Mouse (Mus musculus): ENCODE measurements around the gene Mtrf1l. TPM values are rescaled to one million over a fixed set of nuclear protein-coding genes. Genes with fewer than 3 reads are reported as not detected.
A peak's percentile ranks its signal among the peaks of the same experiment; 100 is the strongest.

Gene Mtrf1l
- polyA plus RNA-seq, 1 experiment = 1.7 TPM

DNA sequence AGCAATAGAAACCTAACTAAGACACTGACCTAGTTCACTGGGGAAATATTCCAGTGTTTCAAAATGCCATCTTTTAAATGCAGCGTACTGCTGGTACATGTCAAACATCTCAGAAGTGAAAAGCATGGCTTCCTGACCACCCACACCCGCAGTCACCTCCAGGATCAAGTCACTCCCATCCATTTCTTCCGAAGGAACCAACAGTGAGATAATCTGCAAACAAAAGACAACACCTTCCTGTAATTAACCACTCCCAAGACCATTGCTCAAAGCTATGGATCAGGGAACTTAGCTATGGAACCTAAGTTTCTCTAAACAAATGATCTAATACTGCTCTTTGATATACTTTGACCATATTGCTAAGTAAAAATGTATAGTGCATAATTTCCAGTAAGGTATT, 4.9 kb downstream of the Mtrf1l start:
- peaks cover 52% of the 10 kb centered on the region for H3K36me3 ChIP-seq (ENCODE audit: control insufficient read depth, insufficient read depth, low read length)
- no peak overlapping the region for H3K4me3 ChIP-seq (ENCODE audit: low read depth, low read length)
- no peaks in the 10 kb centered on the region for H3K27me3 ChIP-seq (ENCODE audit: control insufficient read depth, insufficient read depth, low read length)
- peaks cover 8% of the 10 kb centered on the region; the same call in 1 of the 2 replicates for H3K4me1 ChIP-seq (ENCODE audit: control insufficient read depth, insufficient read depth, insufficient read length, low read length)
- H3K27ac ChIP-seq (ENCODE audit: insufficient read depth, low read depth, low read length) = no peak overlapping the region
- WGBS = 74% methylated on average over 3 of the region's 3 CpGs
- TF ChIP-seq CTCF (IDR thresholded peaks at IDR 0.05; ENCODE audit: extremely low read depth, insufficient read length, insufficient replicate concordance, low read depth, low read length) (no peak), POLR2A (IDR thresholded peaks at IDR 0.05; ENCODE audit: low read depth, low read length) (no peak)

DNA sequence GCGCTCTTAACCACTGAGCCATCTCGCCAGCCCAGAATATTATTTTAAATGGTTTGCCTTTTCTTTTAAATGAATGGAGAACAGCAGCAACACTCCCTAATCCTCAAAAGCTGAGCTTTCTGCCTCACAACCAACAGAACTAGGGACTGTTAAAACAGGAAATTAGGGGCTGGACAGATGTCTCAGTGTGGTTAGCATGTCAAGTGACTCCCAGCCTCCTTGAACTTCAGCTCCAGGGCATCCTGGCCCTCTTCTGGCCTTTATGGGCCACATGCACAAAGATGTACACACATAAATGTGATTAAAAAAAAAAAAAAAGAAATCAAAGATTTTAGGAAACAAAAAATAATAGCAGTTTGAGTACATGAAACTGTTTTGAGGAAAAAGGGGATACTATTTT, 7.7 kb downstream of the Mtrf1l start:
- Histone ChIP-seq H3K36me3 (ENCODE audit: control insufficient read depth, insufficient read depth, low read length) (peaks cover 68% of the 10 kb centered on the region), H3K27me3 (ENCODE audit: control insufficient read depth, insufficient read depth, low read length) (no peaks in the 10 kb centered on the region), H3K4me1 (ENCODE audit: control insufficient read depth, insufficient read depth, insufficient read length, low read length) (no peaks in the 10 kb centered on the region), H3K4me3 (ENCODE audit: low read depth, low read length) (no peak overlapping the region), H3K27ac (ENCODE audit: insufficient read depth, low read depth, low read length) (no peak overlapping the region)
- TF ChIP-seq POLR2A (IDR thresholded peaks at IDR 0.05; ENCODE audit: low read depth, low read length) (no peak), CTCF (IDR thresholded peaks at IDR 0.05; ENCODE audit: extremely low read depth, insufficient read length, insufficient replicate concordance, low read depth, low read length) (no peak)
- WGBS = 95% methylated on average over 2 of the region's 2 CpGs

DNA sequence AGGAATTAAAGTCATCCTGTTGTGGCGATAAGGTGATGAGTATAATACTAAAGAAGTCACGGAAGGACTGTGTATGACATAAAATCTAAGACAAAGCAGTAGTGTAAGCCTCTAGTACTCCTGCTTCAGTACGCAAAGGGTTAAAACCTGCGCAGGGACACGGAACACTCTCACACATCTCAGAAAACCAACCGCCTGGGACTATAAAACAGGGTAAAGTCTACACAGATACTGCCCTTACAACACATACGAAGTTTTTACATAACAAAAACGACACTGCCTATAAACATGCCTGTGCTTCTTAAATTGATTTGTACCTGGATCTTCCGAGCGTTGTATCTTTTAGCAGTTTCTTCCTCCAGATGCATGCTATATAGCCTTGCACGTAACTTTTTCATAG, 10.0 kb downstream of the Mtrf1l start:
- Histone ChIP-seq H3K36me3 (ENCODE audit: control insufficient read depth, insufficient read depth, low read length) (peaks cover 53% of the 10 kb centered on the region), H3K27me3 (ENCODE audit: control insufficient read depth, insufficient read depth, low read length) (no peaks in the 10 kb centered on the region), H3K4me1 (ENCODE audit: control insufficient read depth, insufficient read depth, insufficient read length, low read length) (no peaks in the 10 kb centered on the region), H3K27ac (ENCODE audit: insufficient read depth, low read depth, low read length) (no peak overlapping the region), H3K4me3 (ENCODE audit: low read depth, low read length) (no peak overlapping the region)
- no peak for TF ChIP-seq CTCF (IDR thresholded peaks at IDR 0.05; ENCODE audit: extremely low read depth, insufficient read length, insufficient replicate concordance, low read depth, low read length)
- TF ChIP-seq POLR2A (IDR thresholded peaks at IDR 0.05; ENCODE audit: low read depth, low read length) = no peak
- 48% methylated on average over 11 of the region's 11 CpGs for WGBS

DNA sequence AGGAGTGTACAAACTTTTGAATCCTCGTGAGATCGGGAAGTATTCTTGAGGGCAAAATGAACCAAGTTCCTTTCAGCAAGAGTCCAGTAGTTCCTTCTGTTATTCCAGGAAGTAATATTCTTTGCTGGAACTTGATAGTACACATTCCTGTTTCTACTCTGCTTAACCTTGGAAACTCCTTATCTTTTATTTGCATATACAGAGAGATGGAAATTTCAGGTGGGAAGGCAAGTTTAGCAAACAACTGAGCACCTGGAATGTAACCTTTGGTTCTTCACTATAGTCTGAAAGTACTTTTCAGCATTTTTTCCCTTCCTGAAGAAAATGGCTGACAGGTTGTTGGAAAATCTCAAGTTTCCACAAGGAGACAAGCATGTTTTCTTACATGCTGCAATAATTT, 16.0 kb downstream of the Mtrf1l start:
- no peak for TF ChIP-seq CTCF (IDR thresholded peaks at IDR 0.05; ENCODE audit: extremely low read depth, insufficient read length, insufficient replicate concordance, low read depth, low read length)
- TF ChIP-seq POLR2A (IDR thresholded peaks at IDR 0.05; ENCODE audit: low read depth, low read length) = no peak
- 9% methylated on average over 2 of the region's 2 CpGs for WGBS
- H3K4me3 ChIP-seq (ENCODE audit: low read depth, low read length) = no peak overlapping the region

DNA sequence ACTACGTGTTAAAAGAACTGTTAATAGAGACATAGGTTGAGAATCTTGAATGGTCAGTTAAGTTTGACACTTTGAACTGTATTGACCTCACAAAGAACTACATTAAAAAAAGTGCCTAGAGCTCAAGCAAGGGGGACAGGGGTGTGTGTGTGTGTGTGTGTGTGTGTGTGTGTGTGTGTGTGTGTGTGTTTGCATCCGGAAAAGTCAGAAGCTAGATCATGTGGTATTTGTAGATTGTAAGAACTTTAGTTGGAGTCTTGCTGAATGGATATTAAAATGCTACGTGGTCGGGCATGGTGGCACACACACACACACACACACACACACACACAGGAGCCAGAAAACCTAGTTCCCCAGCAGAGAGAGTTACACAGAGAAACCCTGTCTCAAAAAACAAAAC, 16.7 kb downstream of the Mtrf1l start:
- WGBS = 17% methylated on average over 4 of the region's 4 CpGs
- H3K27ac ChIP-seq (ENCODE audit: insufficient read depth, low read depth, low read length) = peak overlapping the region; percentile 78

More for the DNA sequence above, 16.0 kb downstream of the Mtrf1l start:
- Histone ChIP-seq H3K27me3 (ENCODE audit: control insufficient read depth, insufficient read depth, low read length) (no peaks in the 10 kb centered on the region), H3K36me3 (ENCODE audit: control insufficient read depth, insufficient read depth, low read length) (peaks cover 9% of the 10 kb centered on the region), H3K27ac (ENCODE audit: insufficient read depth, low read depth, low read length) (peak overlapping the region; percentile 94), H3K4me1 (ENCODE audit: control insufficient read depth, insufficient read depth, insufficient read length, low read length) (peaks cover 13% of the 10 kb centered on the region)

DNA sequence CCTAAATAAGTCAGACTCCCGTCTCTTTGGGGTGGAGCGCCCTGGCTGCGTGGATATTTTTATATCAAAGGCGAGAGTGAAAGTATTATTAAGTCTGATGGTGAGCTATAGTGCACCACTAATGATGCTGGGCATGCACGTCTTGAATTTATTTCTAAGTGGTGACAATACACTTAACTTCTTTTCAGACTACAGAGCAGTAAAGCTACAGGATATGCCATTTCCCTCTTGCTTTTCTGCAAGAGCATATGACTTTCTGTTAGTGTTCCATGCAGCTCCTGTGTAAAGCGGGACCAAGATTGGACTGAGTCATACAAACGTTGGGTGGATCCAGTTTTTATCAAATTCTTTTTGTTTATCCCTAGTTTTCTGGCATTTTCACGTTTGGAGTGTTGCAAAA, 17.3 kb downstream of the Mtrf1l start:
- H3K27ac ChIP-seq (ENCODE audit: insufficient read depth, low read depth, low read length) = peak overlapping the region; percentile 59
- TF ChIP-seq POLR2A (IDR thresholded peaks at IDR 0.05; ENCODE audit: low read depth, low read length) (no peak), CTCF (IDR thresholded peaks at IDR 0.05; ENCODE audit: extremely low read depth, insufficient read length, insufficient replicate concordance, low read depth, low read length) (no peak)
- 3% methylated on average over 8 of the region's 8 CpGs for WGBS

More for the DNA sequence above, 16.7 kb downstream of the Mtrf1l start:
- H3K4me3 ChIP-seq (ENCODE audit: low read depth, low read length) = no peak overlapping the region
- peaks cover 5% of the 10 kb centered on the region for H3K36me3 ChIP-seq (ENCODE audit: control insufficient read depth, insufficient read depth, low read length)
- H3K27me3 ChIP-seq (ENCODE audit: control insufficient read depth, insufficient read depth, low read length) = no peaks in the 10 kb centered on the region
- peaks cover 13% of the 10 kb centered on the region for H3K4me1 ChIP-seq (ENCODE audit: control insufficient read depth, insufficient read depth, insufficient read length, low read length)
- TF ChIP-seq POLR2A (IDR thresholded peaks at IDR 0.05; ENCODE audit: low read depth, low read length) (no peak), CTCF (IDR thresholded peaks at IDR 0.05; ENCODE audit: extremely low read depth, insufficient read length, insufficient replicate concordance, low read depth, low read length) (no peak)

DNA sequence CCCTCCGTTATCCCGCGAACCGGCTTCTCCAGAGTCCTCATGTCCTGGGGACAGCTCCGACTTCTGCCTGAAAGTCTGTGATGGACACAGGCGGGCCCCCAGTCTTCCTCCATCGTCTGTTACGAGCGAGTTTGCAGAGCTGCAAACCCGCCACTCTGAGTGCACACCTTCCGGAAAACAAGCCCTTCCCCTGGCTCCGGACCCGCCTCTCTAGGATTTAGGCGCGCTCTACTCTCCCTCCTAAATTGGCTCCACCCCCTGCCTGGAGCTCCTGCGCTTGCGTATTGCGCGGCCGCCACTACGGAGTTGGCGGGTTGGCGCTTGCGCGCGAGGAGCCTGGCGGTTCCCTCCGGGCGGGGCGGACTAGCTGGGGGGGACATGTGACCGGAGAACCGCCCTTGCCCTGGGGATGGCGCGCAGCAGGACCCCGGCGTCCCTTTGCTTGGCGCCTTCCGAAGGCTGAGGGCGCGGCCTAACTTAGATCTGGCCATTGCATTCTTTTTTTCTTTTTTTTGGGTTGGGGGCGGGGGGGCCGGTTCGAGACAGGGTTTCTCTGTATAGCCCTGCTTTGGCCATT, 17.9 kb downstream of the Mtrf1l start:
- H3K4me3 ChIP-seq (ENCODE audit: low read depth, low read length) = peak overlapping the region; percentile 77
- TF ChIP-seq POLR2A (IDR thresholded peaks at IDR 0.05; ENCODE audit: low read depth, low read length) = peak; percentile 74; the same call in 1 of the 2 replicates
- no peak for TF ChIP-seq CTCF (IDR thresholded peaks at IDR 0.05; ENCODE audit: extremely low read depth, insufficient read length, insufficient replicate concordance, low read depth, low read length)
- 1% methylated on average over 43 of the region's 43 CpGs for WGBS
- H3K36me3 ChIP-seq (ENCODE audit: control insufficient read depth, insufficient read depth, low read length) = peaks cover 12% of the 10 kb centered on the region
- no peaks in the 10 kb centered on the region for H3K27me3 ChIP-seq (ENCODE audit: control insufficient read depth, insufficient read depth, low read length)
- peak overlapping the region; percentile 64 for H3K27ac ChIP-seq (ENCODE audit: insufficient read depth, low read depth, low read length)
- H3K4me1 ChIP-seq (ENCODE audit: control insufficient read depth, insufficient read depth, insufficient read length, low read length) = peaks cover 13% of the 10 kb centered on the region

More for the DNA sequence above, 17.3 kb downstream of the Mtrf1l start:
- Histone ChIP-seq H3K4me1 (ENCODE audit: control insufficient read depth, insufficient read depth, insufficient read length, low read length) (peaks cover 13% of the 10 kb centered on the region), H3K4me3 (ENCODE audit: low read depth, low read length) (peak overlapping the region; percentile 77), H3K27me3 (ENCODE audit: control insufficient read depth, insufficient read depth, low read length) (no peaks in the 10 kb centered on the region), H3K36me3 (ENCODE audit: control insufficient read depth, insufficient read depth, low read length) (peaks cover 8% of the 10 kb centered on the region; the same call in 1 of the 2 replicates)
